Mouse (Mus musculus) ES-E14 (cell line): Measurements from ENCODE around the gene E130208F15Rik.

Experiments
- CHD2 ChIP-seq: IDR thresholded peaks from 2 replicates; pipeline ENCODE4 v1.6.1; 2014; ENCODE audit warnings: mild to moderate bottlenecking, low read depth, low read length, inconsistent platforms
- HCFC1 ChIP-seq: IDR thresholded peaks from 2 replicates; pipeline ENCODE4 v1.6.1; 2012; ENCODE audit warnings: low read length, inconsistent platforms, borderline replicate concordance; ENCODE audit not compliant: insufficient read depth
- MAFK ChIP-seq: IDR thresholded peaks from 2 replicates; pipeline ENCODE4 v1.6.1; 2014; ENCODE audit warnings: mild to moderate bottlenecking, low read depth, low read length, inconsistent platforms; ENCODE audit not compliant: insufficient read depth
- ZC3H11A ChIP-seq: IDR thresholded peaks from 2 replicates; pipeline ENCODE4 v1.6.1; 2012; ENCODE audit warnings: low read depth, mild to moderate bottlenecking, inconsistent platforms, low read length, borderline replicate concordance
- ZNF384 ChIP-seq: IDR thresholded peaks from 2 replicates; pipeline ENCODE4 v1.6.1; 2012; ENCODE audit warnings: low read depth, low read length, inconsistent platforms

- TF ChIP-seq MAFK, result no peak
- TF ChIP-seq ZC3H11A, result no peak
- TF ChIP-seq CHD2, result no peak
- TF ChIP-seq ZNF384, result no peak
- no peak for TF ChIP-seq HCFC1
These were observed 13.0 kb downstream of the E130208F15Rik start for GRCm38 (mm10) chr7:30334563-30334962.
